Mouse (Mus musculus) heart, embryonic 15.5 days (tissue): Measurements from ENCODE around the gene Cwh43. TPM values are rescaled to one million over a fixed set of nuclear protein-coding genes. Genes with fewer than 3 reads are reported as not detected.
A peak's percentile ranks its signal among the peaks of the same experiment; 100 is the strongest.

Source experiments
- ATAC-seq: fragments of 200-750 bp; cut with Nextera tagmentation; replicated peaks from 2 replicates; pipeline ENCODE4 v1.8.0; 2017; ENCODE audit warnings: low read depth, moderate TSS enrichment; ENCODE audit not compliant: insufficient number of reproducible peaks, insufficient read depth, low FRiP score
- H3K27ac ChIP-seq: fragments of 300-500 bp; sonication (generic); 2 replicates; pipeline ENCODE4 v1.5.1; 2015; ENCODE audit warnings: mild to moderate bottlenecking, inconsistent platforms
- H3K27me3 ChIP-seq: fragments of 300-500 bp; sonication (generic); 2 replicates; pipeline ENCODE4 v1.6.1; 2015; ENCODE audit warnings: inconsistent platforms
- H3K36me3 ChIP-seq: fragments of 300-500 bp; sonication (generic); 2 replicates; pipeline ENCODE4 v1.6.1; 2015; ENCODE audit warnings: mild to moderate bottlenecking, inconsistent platforms
- H3K4me1 ChIP-seq: fragments of 300-500 bp; sonication (generic); replicated peaks from 2 replicates; pipeline ENCODE4 v1.6.1; 2015; ENCODE audit warnings: inconsistent platforms
- H3K4me2 ChIP-seq: fragments of 300-500 bp; sonication (generic); 2 replicates; pipeline ENCODE4 v1.6.1; 2015; ENCODE audit warnings: inconsistent platforms, mild to moderate bottlenecking, moderate library complexity
- H3K4me3 ChIP-seq: fragments of 300-500 bp; sonication (generic); 2 replicates; pipeline ENCODE4 v1.5.1; 2015; ENCODE audit warnings: mild to moderate bottlenecking, inconsistent platforms
- H3K9ac ChIP-seq: fragments of 300-500 bp; sonication (generic); 2 replicates; pipeline ENCODE4 v1.6.1; 2015; ENCODE audit warnings: mild to moderate bottlenecking, inconsistent platforms
- H3K9me3 ChIP-seq: fragments of 300-500 bp; sonication (generic); replicated peaks from 2 replicates; pipeline ENCODE4 v1.6.1; 2016; ENCODE audit warnings: inconsistent platforms
- WGBS: fragments of 180-500 bp; shearing (Covaris S2); methylation state at CpG from one replicate; pipeline ENCODE4 v1.1.7; 2015; ENCODE audit warnings: mixed read lengths; 5-methylcytosine and 5-hydroxymethylcytosine counted together
- polyA plus RNA-seq: library from polyadenylated mRNA; unstranded; fragments of >200 nt; fragmentation: Nextera tagmentation; extraction: Ambion mirVana; gene quantifications from 2 replicates; pipeline ENCODE4 v1.2.1, GENCODE M21; 2015

Gene Cwh43
- polyA plus RNA-seq = not detected in 2 replicates

DNA sequence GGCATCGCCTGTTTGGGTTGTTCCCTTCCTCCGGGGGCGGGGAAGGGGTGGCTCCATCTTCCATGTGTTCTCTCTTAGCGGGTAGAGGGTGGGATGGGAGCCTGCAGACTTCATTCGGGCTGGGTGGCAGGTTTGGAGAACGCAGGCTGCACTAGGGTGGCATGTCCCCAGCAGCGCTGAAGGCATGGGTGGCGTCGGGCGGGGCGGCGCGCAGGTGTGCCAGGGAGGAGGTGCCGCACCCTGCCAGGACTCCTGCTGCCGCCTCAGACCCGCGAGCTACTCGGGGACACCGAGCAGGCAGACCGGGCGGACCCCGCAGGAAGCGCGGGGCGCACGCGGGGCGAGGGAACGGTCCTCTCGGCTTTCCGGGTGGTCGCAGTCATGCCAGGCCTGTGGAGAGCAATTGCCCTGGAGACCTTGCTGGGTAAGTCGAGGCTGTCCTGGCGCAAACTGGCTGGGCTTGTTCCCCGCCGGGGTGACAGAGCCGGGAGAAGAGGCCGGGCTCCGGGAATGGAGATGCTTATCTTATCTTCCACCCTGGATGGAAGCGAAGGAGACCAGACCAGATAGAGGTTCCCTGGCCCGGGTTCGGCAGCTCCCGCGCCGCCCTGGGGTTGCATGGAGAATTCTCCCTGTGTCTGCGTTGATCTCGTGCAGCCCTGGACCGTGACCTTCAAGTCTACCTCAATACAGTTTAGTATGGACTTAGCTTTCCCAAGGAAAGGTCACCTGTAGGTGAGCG, at the start of gene Cwh43:
Gene Cwh43 (plus strand): TSS at position 95 of the 742 bp plus-strand sequence.
- H3K36me3 ChIP-seq = no peaks in the 10 kb centered on the region
- peaks cover 10% of the 10 kb centered on the region for H3K4me1 ChIP-seq
- no peak for ATAC-seq
- no peaks in the 10 kb centered on the region for H3K9me3 ChIP-seq
- peaks cover 40% of the 10 kb centered on the region for H3K27me3 ChIP-seq
- 0 out of 2 replicates have a peak within 1 kb of the TSS, but pooled peaks have one; percentile 9 for H3K9ac ChIP-seq
- WGBS = 3% methylated on average over 49 of the region's 49 CpGs
- H3K4me2 ChIP-seq = peak within 1 kb of the TSS; percentile 77
- no peak within 1 kb of the TSS for H3K27ac ChIP-seq
- peak within 1 kb of the TSS; percentile 41 for H3K4me3 ChIP-seq

DNA sequence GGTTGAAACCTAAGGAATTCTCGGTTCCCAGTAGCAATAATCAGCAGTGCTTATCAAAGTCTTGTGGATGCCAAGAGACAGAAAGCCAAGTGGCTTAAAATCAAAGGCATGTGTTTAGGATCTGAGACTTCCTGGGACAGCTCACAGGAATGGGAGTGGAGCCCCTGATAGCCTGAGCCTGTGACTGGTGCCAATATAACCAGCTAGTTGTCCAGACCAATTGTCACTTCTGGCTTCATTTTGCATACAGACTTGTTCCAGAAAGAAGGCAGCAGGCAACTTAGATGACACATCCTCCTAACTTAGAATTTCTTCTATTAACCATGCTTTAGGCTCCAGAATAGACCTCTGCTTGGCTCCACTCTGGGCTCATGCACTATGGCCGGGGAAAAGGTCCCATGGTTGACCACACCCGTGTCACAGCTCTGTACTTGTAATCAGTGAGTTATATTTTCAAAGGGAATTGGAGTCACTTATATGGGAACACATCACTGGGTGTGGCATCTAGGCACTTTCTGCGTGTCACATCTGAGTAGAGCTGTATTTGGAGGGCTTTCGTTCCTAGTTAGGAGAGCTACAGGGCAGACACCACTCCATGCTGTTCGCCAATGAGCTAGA, 46.6 kb upstream of the Cwh43 start:
- peaks cover 19% of the 10 kb centered on the region for H3K4me1 ChIP-seq
- no peak overlapping the region for H3K27ac ChIP-seq
- H3K36me3 ChIP-seq = no peaks in the 10 kb centered on the region
- no peaks in the 10 kb centered on the region for H3K9me3 ChIP-seq
- no peak overlapping the region for H3K9ac ChIP-seq
- 46% methylated on average over 6 of the region's 6 CpGs for WGBS
- H3K4me2 ChIP-seq = peak overlapping the region; percentile 59
- H3K27me3 ChIP-seq = no peaks in the 10 kb centered on the region
- H3K4me3 ChIP-seq = peak overlapping the region; percentile 20
- ATAC-seq = peak; percentile 58

- Histone ChIP-seq H3K4me1 (peaks cover 16% of the 10 kb centered on the region), H3K9ac (no peak overlapping the region), H3K27me3 (no peaks in the 10 kb centered on the region), H3K4me2 (peak overlapping the region; percentile 59), H3K9me3 (no peaks in the 10 kb centered on the region), H3K4me3 (peak overlapping the region; percentile 20), H3K27ac (no peak overlapping the region), H3K36me3 (no peaks in the 10 kb centered on the region)
- no peak for ATAC-seq
- 24% methylated on average over 12 of the region's 12 CpGs for WGBS
Observed at GRCm38 (mm10) chr5:73359752-73360141, 46.1 kb upstream of the Cwh43 start.

GRCm38 (mm10) chr5:73360240-73360639, 45.6 kb upstream of the Cwh43 start:
- no peak overlapping the region for H3K9ac ChIP-seq
- H3K4me3 ChIP-seq = peak overlapping the region; percentile 20
- WGBS = 24% methylated on average over 12 of the region's 12 CpGs
- H3K4me2 ChIP-seq = peak overlapping the region; percentile 59
- H3K27ac ChIP-seq = no peak overlapping the region
- no peaks in the 10 kb centered on the region for H3K36me3 ChIP-seq
- no peak for ATAC-seq
- no peaks in the 10 kb centered on the region for H3K9me3 ChIP-seq
- no peaks in the 10 kb centered on the region for H3K27me3 ChIP-seq
- peaks cover 16% of the 10 kb centered on the region for H3K4me1 ChIP-seq

GRCm38 (mm10) chr5:73362338-73362737, 43.5 kb upstream of the Cwh43 start:
- no peaks in the 10 kb centered on the region for H3K36me3 ChIP-seq
- H3K4me1 ChIP-seq = peaks cover 19% of the 10 kb centered on the region
- H3K27ac ChIP-seq = no peak overlapping the region
- H3K9ac ChIP-seq = no peak overlapping the region
- no peak for ATAC-seq
- H3K4me2 ChIP-seq = no peak overlapping the region
- H3K9me3 ChIP-seq = no peaks in the 10 kb centered on the region
- no peaks in the 10 kb centered on the region for H3K27me3 ChIP-seq
- WGBS = 92% methylated on average over 7 of the region's 7 CpGs
- no peak overlapping the region for H3K4me3 ChIP-seq

DNA sequence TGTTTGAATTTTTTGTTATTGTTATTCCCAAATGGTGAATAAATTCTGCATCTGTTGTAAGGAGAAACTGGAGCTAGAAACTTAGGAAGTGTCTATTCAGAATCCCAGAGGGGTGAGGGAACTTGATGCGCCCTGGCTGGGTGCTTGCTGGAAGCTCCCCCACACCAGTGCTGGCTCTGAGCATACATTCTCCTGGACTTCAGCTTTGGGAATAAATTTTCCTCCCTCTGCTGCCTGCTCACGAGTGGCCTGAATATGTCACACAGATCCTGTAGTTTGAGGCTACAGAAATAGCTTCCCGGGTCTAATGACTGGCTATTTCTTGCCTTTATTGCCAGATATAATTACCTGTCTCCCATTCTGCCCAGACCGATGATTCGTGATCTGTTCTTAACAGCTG, 43.1 kb upstream of the Cwh43 start:
- Histone ChIP-seq H3K9me3 (no peaks in the 10 kb centered on the region), H3K4me2 (no peak overlapping the region), H3K27me3 (no peaks in the 10 kb centered on the region), H3K27ac (no peak overlapping the region), H3K9ac (no peak overlapping the region), H3K4me3 (no peak overlapping the region), H3K36me3 (no peaks in the 10 kb centered on the region), H3K4me1 (peaks cover 19% of the 10 kb centered on the region)
- WGBS = 81% methylated on average over 5 of the region's 5 CpGs
- no peak for ATAC-seq

- H3K27ac ChIP-seq = no peak overlapping the region
- no peak for ATAC-seq
- H3K4me2 ChIP-seq = no peak overlapping the region
- H3K9me3 ChIP-seq = no peaks in the 10 kb centered on the region
- H3K4me1 ChIP-seq = peaks cover 13% of the 10 kb centered on the region
- WGBS = 81% methylated on average over 2 of the region's 2 CpGs
- no peaks in the 10 kb centered on the region for H3K36me3 ChIP-seq
- H3K27me3 ChIP-seq = no peaks in the 10 kb centered on the region
- no peak overlapping the region for H3K9ac ChIP-seq
- H3K4me3 ChIP-seq = no peak overlapping the region
Observed at GRCm38 (mm10) chr5:73364107-73364864, 41.6 kb upstream of the Cwh43 start.

GRCm38 (mm10) chr5:73367906-73368305, 38.0 kb upstream of the Cwh43 start:
- Histone ChIP-seq H3K27ac (no peak overlapping the region), H3K9me3 (no peaks in the 10 kb centered on the region), H3K4me2 (no peak overlapping the region), H3K27me3 (no peaks in the 10 kb centered on the region), H3K4me1 (peaks cover 3% of the 10 kb centered on the region; the same call in 1 of the 2 replicates), H3K9ac (no peak overlapping the region), H3K36me3 (no peaks in the 10 kb centered on the region), H3K4me3 (no peak overlapping the region)
- 76% methylated on average over 4 of the region's 4 CpGs for WGBS
- no peak for ATAC-seq

- Histone ChIP-seq H3K36me3 (no peaks in the 10 kb centered on the region), H3K4me1 (peaks cover 3% of the 10 kb centered on the region; the same call in 1 of the 2 replicates), H3K9me3 (no peaks in the 10 kb centered on the region), H3K4me2 (no peak overlapping the region), H3K4me3 (no peak overlapping the region), H3K27ac (no peak overlapping the region), H3K9ac (no peak overlapping the region), H3K27me3 (no peaks in the 10 kb centered on the region)
- 73% methylated on average over 10 of the region's 10 CpGs for WGBS
- ATAC-seq = no peak
Observed at GRCm38 (mm10) chr5:73368845-73369447, 36.9 kb upstream of the Cwh43 start.

- Histone ChIP-seq H3K4me2 (no peak overlapping the region), H3K36me3 (no peaks in the 10 kb centered on the region), H3K4me1 (peaks cover 3% of the 10 kb centered on the region; the same call in 1 of the 2 replicates), H3K4me3 (no peak overlapping the region), H3K9me3 (no peaks in the 10 kb centered on the region), H3K27ac (no peak overlapping the region), H3K9ac (no peak overlapping the region), H3K27me3 (no peaks in the 10 kb centered on the region)
- ATAC-seq = no peak
- WGBS = 55% methylated on average over 3 of the region's 3 CpGs
Observed at GRCm38 (mm10) chr5:73369731-73370130, 36.1 kb upstream of the Cwh43 start.

GRCm38 (mm10) chr5:73372601-73373000, 33.3 kb upstream of the Cwh43 start:
- Histone ChIP-seq H3K27ac (no peak overlapping the region), H3K4me3 (no peak overlapping the region)
- 64% methylated on average over 5 of the region's 5 CpGs for WGBS

More at GRCm38 (mm10) chr5:73372601-73373000, 33.3 kb upstream of the Cwh43 start:
- Histone ChIP-seq H3K9ac (no peak overlapping the region), H3K4me1 (no peaks in the 10 kb centered on the region), H3K9me3 (no peaks in the 10 kb centered on the region), H3K36me3 (no peaks in the 10 kb centered on the region), H3K27me3 (no peaks in the 10 kb centered on the region), H3K4me2 (no peak overlapping the region)
- ATAC-seq = no peak
